Mouse (Mus musculus): Measurements from ENCODE around the gene Zscan20.

DNA sequence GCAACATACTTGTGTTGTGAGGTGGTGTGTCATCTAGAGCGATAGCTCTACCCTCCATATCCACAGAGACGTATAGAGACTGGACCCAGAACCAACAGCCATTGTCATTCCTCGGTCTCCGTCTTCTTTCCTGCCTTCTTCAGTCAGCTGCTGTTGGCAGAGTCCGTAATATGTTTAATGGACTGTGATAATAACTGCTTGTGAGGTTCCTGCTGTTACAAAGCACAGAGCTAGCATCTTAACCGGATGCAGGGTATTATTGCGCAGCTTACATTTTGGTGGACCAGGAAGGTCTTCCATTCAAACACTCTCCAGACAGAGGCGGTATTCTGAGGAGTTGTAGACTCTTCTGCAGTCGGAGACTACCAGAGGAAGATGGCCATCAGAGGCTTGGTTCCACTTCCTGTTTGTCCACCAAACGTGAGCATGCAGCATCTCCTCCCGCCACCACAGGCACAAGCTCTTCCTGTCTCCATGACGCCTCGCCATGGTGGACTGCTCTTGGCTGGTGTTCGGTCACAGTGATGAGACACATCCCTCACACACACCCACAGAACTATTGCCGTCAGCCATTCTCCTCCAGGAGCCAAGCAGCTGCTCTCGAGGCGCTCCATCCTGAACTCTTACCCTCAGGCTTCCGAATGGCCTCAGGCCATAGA, 28.5 kb upstream of the Zscan20 start:
- TF ChIP-seq CTCF (conservative IDR thresholded peaks at IDR 0.05; ENCODE audit: low read length) (no peak), POU5F1 (IDR thresholded peaks at IDR 0.05; ENCODE audit: borderline replicate concordance, low read length) (no peak)
